Mouse (Mus musculus) forebrain, embryonic 11.5 days (tissue): ENCODE results near the gene Prepl. TPM values are rescaled to one million over a fixed set of nuclear protein-coding genes. Genes with fewer than 3 reads are reported as not detected.

Experiments
- ATAC-seq: fragments of 200-750 bp; cut with Nextera tagmentation; replicated peaks from 2 replicates; pipeline ENCODE4 v1.8.0; 2017; ENCODE audit warnings: moderate TSS enrichment; ENCODE audit not compliant: low FRiP score
- DNase-seq: peaks from one replicate; pipeline ENCODE4 v3.0.0-alpha.2; 2017; ENCODE audit warnings: low spot score
- H3K27ac ChIP-seq: fragments of 300-500 bp; sonication (generic); 2 replicates; pipeline ENCODE4 v1.5.1; 2014; ENCODE audit warnings: low read depth, low read length
- H3K27me3 ChIP-seq: fragments of 300-500 bp; sonication (generic); 2 replicates; pipeline ENCODE4 v1.6.1; 2014; ENCODE audit warnings: mild to moderate bottlenecking, low read length, mixed read lengths; ENCODE audit not compliant: control insufficient read depth, insufficient read depth
- H3K36me3 ChIP-seq: fragments of 300-500 bp; sonication (generic); 2 replicates; pipeline ENCODE4 v1.6.1; 2014; ENCODE audit warnings: mild to moderate bottlenecking, low read length, moderate library complexity, mixed read lengths; ENCODE audit not compliant: control insufficient read depth, insufficient read depth
- H3K4me1 ChIP-seq: fragments of 300-500 bp; sonication (generic); replicated peaks from 2 replicates; pipeline ENCODE4 v1.6.1; 2014; ENCODE audit warnings: low read length, mixed read lengths; ENCODE audit not compliant: control insufficient read depth, insufficient read depth
- H3K4me2 ChIP-seq: fragments of 300-500 bp; sonication (generic); 2 replicates; pipeline ENCODE4 v1.6.1; 2014; ENCODE audit warnings: low read depth, mild to moderate bottlenecking, low read length, moderate library complexity, mixed read lengths; ENCODE audit not compliant: severe bottlenecking
- H3K4me3 ChIP-seq: fragments of 300-500 bp; sonication (generic); 2 replicates; pipeline ENCODE4 v1.5.1; 2014; ENCODE audit warnings: low read depth, low read length
- H3K9ac ChIP-seq: fragments of 300-500 bp; sonication (generic); 2 replicates; pipeline ENCODE4 v1.6.1; 2014; ENCODE audit warnings: low read length
- H3K9me3 ChIP-seq: fragments of 300-500 bp; sonication (generic); 2 replicates; pipeline ENCODE4 v1.6.1; 2016; ENCODE audit warnings: low read length, mixed read lengths; ENCODE audit not compliant: control insufficient read depth
- WGBS: fragments of 180-500 bp; shearing (Covaris S2); extraction: QIAGEN DNeasy Blood & Tissue Kit; methylation state at CpG from one replicate; pipeline ENCODE4 v1.1.7; 2014; 5-methylcytosine and 5-hydroxymethylcytosine counted together
- polyA plus RNA-seq: library from polyadenylated mRNA; unstranded; fragments of >200 nt; fragmentation: Nextera tagmentation; extraction: Ambion mirVana; gene quantifications from 2 replicates; pipeline ENCODE4 v1.2.1, GENCODE M21; 2014

The Prepl gene
- polyA plus RNA-seq, 1 experiment from 2014 or later, result 46.4 TPM

- Histone ChIP-seq H3K9me3 (no peaks in the 10 kb centered on the region), H3K27me3 (no peaks in the 10 kb centered on the region), H3K27ac (no peak overlapping the region), H3K9ac (no peak overlapping the region), H3K36me3 (peaks cover 3% of the 10 kb centered on the region; the same call in 1 of the 2 replicates), H3K4me2 (no peak overlapping the region), H3K4me3 (no peak overlapping the region), H3K4me1 (no peaks in the 10 kb centered on the region)
- DNase-seq, result no peak
- whole genome bisulfite sequencing, result 95% methylated on average over 11 of the region's 11 CpGs
- ATAC-seq, result no peak
Observed at GRCm38 (mm10) chr17:85080781-85081180, 9.3 kb downstream of the Prepl start.

DNA sequence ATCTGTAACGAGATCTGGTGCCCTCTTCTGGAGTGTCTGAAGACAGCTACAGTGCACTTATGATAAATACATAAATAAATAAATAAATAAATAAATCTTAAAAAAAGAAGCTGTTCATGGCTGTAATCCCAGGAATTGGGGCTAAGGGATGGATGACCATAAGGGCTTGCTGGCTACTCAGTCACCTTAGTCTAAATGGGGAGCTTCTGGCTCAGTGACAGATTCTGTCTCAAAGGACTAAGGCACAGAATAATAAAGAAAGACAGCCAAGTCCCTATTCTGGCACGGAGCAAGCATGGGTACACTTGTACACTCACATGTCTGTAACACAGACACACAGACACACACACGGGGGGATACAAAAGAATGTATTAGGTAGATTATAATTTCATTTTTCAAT is 10.8 kb downstream of the Prepl start:
- DNase-seq (no peak), ATAC-seq (no peak)
- no peak overlapping the region for H3K9ac ChIP-seq
- peaks cover 3% of the 10 kb centered on the region; the same call in 1 of the 2 replicates for H3K36me3 ChIP-seq
- no peaks in the 10 kb centered on the region for H3K9me3 ChIP-seq
- no peaks in the 10 kb centered on the region for H3K27me3 ChIP-seq
- H3K27ac ChIP-seq, result no peak overlapping the region
- no peak overlapping the region for H3K4me3 ChIP-seq
- H3K4me2 ChIP-seq, result no peak overlapping the region
- WGBS, result 92% methylated on average over 3 of the region's 3 CpGs
- no peaks in the 10 kb centered on the region for H3K4me1 ChIP-seq

DNA sequence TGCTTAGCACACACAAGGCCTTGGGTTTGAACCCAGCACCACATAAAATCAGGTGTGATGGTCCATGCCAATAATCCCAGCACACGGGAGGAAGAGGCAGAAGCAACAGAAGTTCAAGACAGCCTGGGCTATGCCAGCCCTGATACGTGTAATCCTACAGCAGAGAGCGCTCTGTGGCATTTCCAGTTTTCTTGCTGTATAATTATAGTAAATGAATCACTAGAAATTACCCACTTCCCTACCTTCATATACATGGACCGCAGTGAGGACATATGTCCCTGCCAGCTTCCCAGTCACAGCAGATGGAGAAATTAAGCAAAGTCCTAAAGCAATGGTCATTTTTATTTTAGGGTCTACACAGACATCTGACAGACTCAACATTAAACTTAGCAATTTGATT is 16.0 kb downstream of the Prepl start:
- Histone ChIP-seq H3K4me2 (no peak overlapping the region), H3K27ac (no peak overlapping the region), H3K27me3 (no peaks in the 10 kb centered on the region), H3K9me3 (no peaks in the 10 kb centered on the region), H3K36me3 (peaks cover 3% of the 10 kb centered on the region; the same call in 1 of the 2 replicates), H3K9ac (no peak overlapping the region), H3K4me3 (no peak overlapping the region), H3K4me1 (peaks cover 14% of the 10 kb centered on the region)
- no peak for ATAC-seq
- DNase-seq, result no peak
- 91% methylated on average over 4 of the region's 4 CpGs for WGBS

DNA sequence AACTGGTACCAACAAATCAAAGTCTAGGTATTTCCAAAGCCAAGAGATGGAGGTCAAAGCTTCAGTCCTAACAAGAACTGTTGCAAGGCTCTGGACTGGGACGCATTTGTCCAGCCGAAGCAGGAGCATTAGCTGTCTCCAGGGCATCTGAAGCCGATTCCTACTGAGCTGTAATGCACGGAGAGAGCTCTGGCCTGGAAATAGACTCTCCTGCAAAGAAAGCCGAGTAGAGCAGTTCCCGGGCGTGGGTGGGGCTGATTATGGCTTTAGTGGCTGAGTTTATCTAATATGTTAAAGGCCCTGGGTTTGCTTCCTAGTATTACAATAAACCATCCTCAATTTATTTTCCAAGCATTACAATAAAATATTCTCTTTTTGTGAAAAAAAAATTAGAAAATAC is 16.8 kb downstream of the Prepl start:
- Histone ChIP-seq H3K27me3 (no peaks in the 10 kb centered on the region), H3K4me2 (peak overlapping the region; percentile 15; the same call in 1 of the 2 replicates), H3K36me3 (peaks cover 2% of the 10 kb centered on the region; the same call in 1 of the 2 replicates), H3K27ac (no peak overlapping the region), H3K9ac (no peak overlapping the region), H3K9me3 (no peaks in the 10 kb centered on the region), H3K4me1 (peaks cover 14% of the 10 kb centered on the region), H3K4me3 (no peak overlapping the region)
- ATAC-seq (no peak), DNase-seq (no peak)
- WGBS, result 51% methylated on average over 7 of the region's 7 CpGs

DNA sequence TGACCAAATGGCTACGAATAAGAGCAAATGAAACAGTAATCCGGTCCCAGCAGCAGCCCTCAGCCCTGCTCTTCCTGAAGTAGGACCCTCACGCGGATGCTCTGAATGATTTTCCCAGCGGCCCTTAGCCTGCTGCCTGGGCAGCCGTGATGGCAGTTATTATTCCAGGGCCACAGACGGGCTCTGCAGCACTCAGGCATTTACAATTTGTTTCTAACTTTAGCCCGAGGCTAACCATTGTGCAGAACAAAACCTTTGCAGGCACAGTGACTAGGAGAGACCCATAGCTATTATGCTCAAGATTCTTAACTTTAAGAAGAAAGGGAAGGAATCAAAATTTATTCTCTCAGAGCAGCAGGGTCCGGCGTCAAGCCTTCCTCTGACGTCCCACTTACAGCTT is 17.7 kb downstream of the Prepl start:
- DNase-seq, result peak; percentile 62
- ATAC-seq, result peak; percentile 67
- no peaks in the 10 kb centered on the region for H3K27me3 ChIP-seq
- peak overlapping the region; percentile 50 for H3K27ac ChIP-seq
- H3K4me3 ChIP-seq, result no peak overlapping the region
- no peaks in the 10 kb centered on the region for H3K9me3 ChIP-seq
- H3K36me3 ChIP-seq, result no peaks in the 10 kb centered on the region; the same call in 1 of the 2 replicates
- H3K9ac ChIP-seq, result peak overlapping the region; percentile 30; the same call in 1 of the 2 replicates
- peak overlapping the region; percentile 15; the same call in 1 of the 2 replicates for H3K4me2 ChIP-seq
- peaks cover 14% of the 10 kb centered on the region for H3K4me1 ChIP-seq
- WGBS, result 25% methylated on average over 11 of the region's 11 CpGs

- no peak for ATAC-seq
- Histone ChIP-seq H3K9me3 (no peaks in the 10 kb centered on the region), H3K27ac (no peak overlapping the region), H3K36me3 (no peaks in the 10 kb centered on the region; the same call in 1 of the 2 replicates), H3K4me3 (no peak overlapping the region), H3K4me2 (no peak overlapping the region), H3K9ac (no peak overlapping the region), H3K4me1 (peaks cover 14% of the 10 kb centered on the region), H3K27me3 (no peaks in the 10 kb centered on the region)
- 87% methylated on average over 8 of the region's 8 CpGs for WGBS
- DNase-seq, result no peak
Observed at GRCm38 (mm10) chr17:85071088-85071775, 18.8 kb downstream of the Prepl start.

GRCm38 (mm10) chr17:85070658-85071057 is 19.4 kb downstream of the Prepl start:
- Histone ChIP-seq H3K27ac (no peak overlapping the region), H3K4me3 (no peak overlapping the region), H3K36me3 (peaks cover 2% of the 10 kb centered on the region; the same call in 1 of the 2 replicates), H3K9ac (no peak overlapping the region), H3K27me3 (no peaks in the 10 kb centered on the region), H3K4me1 (peaks cover 14% of the 10 kb centered on the region), H3K4me2 (no peak overlapping the region), H3K9me3 (no peaks in the 10 kb centered on the region)
- ATAC-seq (no peak), DNase-seq (no peak)
- 91% methylated on average over 6 of the region's 6 CpGs for WGBS

DNA sequence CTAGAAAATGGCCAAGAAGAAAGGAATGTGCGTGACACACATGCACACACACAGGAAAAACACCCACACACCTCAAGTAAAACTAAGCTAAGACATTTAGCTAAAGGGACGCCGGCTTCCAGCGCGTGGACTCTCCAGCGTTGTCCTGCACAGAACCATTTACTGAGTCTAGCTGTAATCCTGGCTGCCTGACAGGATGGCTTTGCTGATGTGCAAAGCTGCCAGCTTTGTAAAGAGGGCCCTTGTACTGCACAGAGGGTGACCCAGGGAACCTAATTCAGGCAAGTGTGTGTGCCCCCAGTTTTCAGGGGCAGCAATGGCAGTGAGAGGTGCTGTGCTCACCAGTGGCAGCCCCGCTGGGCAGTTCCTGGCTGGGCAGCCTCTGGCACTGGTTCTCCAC is 22.7 kb downstream of the Prepl start:
- DNase-seq (no peak), ATAC-seq (no peak)
- Histone ChIP-seq H3K27ac (no peak overlapping the region), H3K27me3 (no peaks in the 10 kb centered on the region), H3K9ac (no peak overlapping the region), H3K9me3 (no peaks in the 10 kb centered on the region), H3K4me3 (no peak overlapping the region), H3K4me1 (peaks cover under 1% of the 10 kb centered on the region; the same call in 1 of the 2 replicates), H3K36me3 (peaks cover 4% of the 10 kb centered on the region; the same call in 1 of the 2 replicates), H3K4me2 (no peak overlapping the region)
- 97% methylated on average over 7 of the region's 7 CpGs for WGBS

- no peak overlapping the region for H3K27ac ChIP-seq
- no peak overlapping the region for H3K9ac ChIP-seq
- no peak for ATAC-seq
- H3K36me3 ChIP-seq, result peaks cover 4% of the 10 kb centered on the region; the same call in 1 of the 2 replicates
- H3K4me2 ChIP-seq, result no peak overlapping the region
- 90% methylated on average over 7 of the region's 7 CpGs for WGBS
- H3K27me3 ChIP-seq, result no peaks in the 10 kb centered on the region
- no peaks in the 10 kb centered on the region for H3K4me1 ChIP-seq
- H3K9me3 ChIP-seq, result no peaks in the 10 kb centered on the region
- no peak overlapping the region for H3K4me3 ChIP-seq
- no peak for DNase-seq
Observed at GRCm38 (mm10) chr17:85063560-85063959, 26.5 kb downstream of the Prepl start.
